Mouse (Mus musculus) bone marrow macrophage, adult 2 months (primary cell): ENCODE measurements around the gene Clip1.

ENCODE experiments used
- CTCF ChIP-seq: IDR thresholded peaks from 2 replicates; pipeline ENCODE4 v1.5.1; 2012; ENCODE audit warnings: low read depth, mild to moderate bottlenecking, low read length, moderate library complexity
- POLR2A ChIP-seq: IDR thresholded peaks from 2 replicates; pipeline ENCODE4 v1.6.1; 2012; ENCODE audit warnings: mild to moderate bottlenecking, low read depth, low read length, borderline replicate concordance

DNA sequence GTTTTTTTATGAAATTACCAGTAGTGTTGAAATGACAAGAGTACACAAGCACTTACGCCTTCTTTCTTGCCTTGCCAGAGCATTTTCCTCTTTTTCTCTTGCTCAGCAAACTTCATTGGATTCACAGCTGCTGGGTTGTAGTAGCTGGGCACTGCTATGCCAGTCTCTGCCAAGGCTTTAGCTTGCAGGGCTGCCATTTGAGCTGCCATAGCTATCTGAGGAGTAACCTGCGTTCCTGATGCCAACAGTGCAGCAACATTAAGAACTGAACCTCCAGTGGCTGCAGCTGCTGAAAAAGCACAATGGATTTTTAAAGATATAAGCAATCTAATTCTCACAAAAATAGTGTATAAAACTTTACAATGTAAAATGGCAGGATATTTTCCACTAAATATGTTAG is 46.6 kb upstream of the Clip1 start:
- TF ChIP-seq CTCF (no peak), POLR2A (no peak)
